Mouse (Mus musculus) brain, embryonic 14.5 days (tissue): ENCODE results near the gene Pde10a.

ENCODE experiments used
- CTCF ChIP-seq: fragments of 200-500 bp; IDR thresholded peaks from 2 replicates; pipeline ENCODE4 v1.5.1; 2012; ENCODE audit warnings: inconsistent platforms, mild to moderate bottlenecking, moderate library complexity, borderline replicate concordance; ENCODE audit not compliant: insufficient read depth, insufficient read length; ENCODE audit errors: extremely low read depth
- POLR2A ChIP-seq: fragments of 200-500 bp; IDR thresholded peaks from 2 replicates; pipeline ENCODE4 v1.6.1; 2012; ENCODE audit warnings: mild to moderate bottlenecking, inconsistent platforms, borderline replicate concordance; ENCODE audit not compliant: poor library complexity, insufficient read depth, insufficient read length, severe bottlenecking; ENCODE audit errors: extremely low read depth

GRCm38 (mm10) chr17:8910571-8910970, 385.4 kb downstream of the Pde10a start:
- TF ChIP-seq CTCF (no peak), POLR2A (no peak)
